Mouse (Mus musculus) CH12.LX (cell line): ENCODE measurements around the gene Med24. TPM values are rescaled to one million over a fixed set of nuclear protein-coding genes. Genes with fewer than 3 reads are reported as not detected.

Experiments
- DNase-seq: peaks from one replicate; pipeline ENCODE4 v3.0.0-alpha.2; 2013; ENCODE audit errors: extremely low read depth
- H3K27ac ChIP-seq: 2 replicates; pipeline ENCODE4 v1.5.1; 2012; ENCODE audit warnings: low read depth, mild to moderate bottlenecking, control low read depth, moderate library complexity; ENCODE audit not compliant: insufficient read depth
- H3K27me3 ChIP-seq: replicated peaks from 2 replicates; pipeline ENCODE3; 2012; ENCODE audit warnings: inconsistent platforms
- H3K36me3 ChIP-seq, 2 experiments: replicated peaks in 1 of 2; 2 replicates each; pipeline versions ENCODE3 to v1.6.1; 2012; ENCODE audit warnings: inconsistent platforms in 1 of 2, low read length in 1 of 2, mild to moderate bottlenecking in 1 of 2, mixed read lengths in 1 of 2, moderate library complexity in 1 of 2; ENCODE audit not compliant: control insufficient read depth in 1 of 2, insufficient read depth in 1 of 2
- H3K4me1 ChIP-seq, 2 experiments: 2 replicates each; pipeline ENCODE4 v1.6.1; 2012; ENCODE audit warnings: inconsistent platforms in 1 of 2, moderate library complexity in 1 of 2; ENCODE audit not compliant: insufficient read depth in 2 of 2, control insufficient read depth in 1 of 2
- H3K4me2 ChIP-seq: 2 replicates; pipeline ENCODE4 v1.6.1; 2012; ENCODE audit warnings: low read depth, mild to moderate bottlenecking, control low read depth; ENCODE audit not compliant: poor library complexity, insufficient read depth, severe bottlenecking
- H3K4me3 ChIP-seq, 3 experiments: fragments of 150-350 bp in 1 of 3; sonication (generic) in 1 of 3; replicated peaks in 1 of 3; 2 replicates each; pipeline versions ENCODE3 to v1.5.1; 2011 to 2012; ENCODE audit warnings: low read depth in 2 of 3, low read length in 2 of 3, mild to moderate bottlenecking in 2 of 3, moderate library complexity in 2 of 3, control low read depth in 1 of 3, improper control_type of control experiment in 1 of 3, inconsistent platforms in 1 of 3, mixed read lengths in 1 of 3; ENCODE audit not compliant: poor library complexity in 1 of 3
- H3K79me2 ChIP-seq: replicated peaks from 2 replicates; pipeline ENCODE4 v1.6.1; 2012; ENCODE audit warnings: mild to moderate bottlenecking, moderate library complexity; ENCODE audit not compliant: control insufficient read depth, poor library complexity, insufficient read depth, severe bottlenecking; ENCODE audit errors: extremely low read depth
- H3K9ac ChIP-seq: 2 replicates; pipeline ENCODE4 v1.6.1; 2012; ENCODE audit warnings: low read depth, mild to moderate bottlenecking, control low read depth, moderate library complexity; ENCODE audit not compliant: insufficient read depth
- H3K9me3 ChIP-seq: replicated peaks from 2 replicates; pipeline ENCODE3; 2012; ENCODE audit warnings: low read length, inconsistent platforms, mixed read lengths
- BHLHE40 ChIP-seq: IDR thresholded peaks from 2 replicates; pipeline ENCODE4 v1.6.1; 2011; ENCODE audit warnings: mild to moderate bottlenecking, low read depth, low read length, improper control_type of control experiment
- CTCF ChIP-seq, 2 experiments: IDR thresholded peaks in 1 of 2; conservative IDR thresholded peaks in 1 of 2; 2 replicates each; pipeline ENCODE4 v1.5.1; 2011 to 2012; ENCODE audit warnings: low read depth in 2 of 2, low read length in 2 of 2, improper control_type of control experiment in 1 of 2, inconsistent platforms in 1 of 2, mild to moderate bottlenecking in 1 of 2, moderate library complexity in 1 of 2
- EP300 ChIP-seq: IDR thresholded peaks from 2 replicates; pipeline ENCODE4 v1.6.1; 2011; ENCODE audit warnings: low read length, improper control_type of control experiment
- ETS1 ChIP-seq: conservative IDR thresholded peaks from 2 replicates; pipeline ENCODE4 v1.6.1; 2012; ENCODE audit warnings: low read depth, mild to moderate bottlenecking, inconsistent platforms, low read length, improper control_type of control experiment, moderate library complexity
- GABPA ChIP-seq: IDR thresholded peaks from 2 replicates; pipeline ENCODE4 v1.6.1; 2012; ENCODE audit warnings: low read depth, low read length, improper control_type of control experiment, inconsistent platforms; ENCODE audit not compliant: insufficient replicate concordance
- IRF4 ChIP-seq: IDR thresholded peaks from 2 replicates; pipeline ENCODE4 v1.6.1; 2014; ENCODE audit warnings: low read depth, mild to moderate bottlenecking, inconsistent platforms, low read length, improper control_type of control experiment
- JUN ChIP-seq: IDR thresholded peaks from 2 replicates; pipeline ENCODE4 v1.6.1; 2011; ENCODE audit warnings: low read depth, mild to moderate bottlenecking, low read length, improper control_type of control experiment, moderate library complexity; ENCODE audit not compliant: insufficient read depth
- JUND ChIP-seq: conservative IDR thresholded peaks from 2 replicates; pipeline ENCODE4 v1.6.1; 2011; ENCODE audit warnings: low read depth, low read length, improper control_type of control experiment
- MAFK ChIP-seq: IDR thresholded peaks from 2 replicates; pipeline ENCODE4 v1.6.1; 2011; ENCODE audit warnings: low read length, improper control_type of control experiment; ENCODE audit not compliant: insufficient replicate concordance
- MAX ChIP-seq: IDR thresholded peaks from 2 replicates; pipeline ENCODE4 v1.6.1; 2011; ENCODE audit warnings: low read length, improper control_type of control experiment
- MEF2A ChIP-seq: IDR thresholded peaks from 2 replicates; pipeline ENCODE4 v1.6.1; 2014; ENCODE audit warnings: low read depth, mild to moderate bottlenecking, inconsistent platforms, low read length, improper control_type of control experiment, borderline replicate concordance
- MXI1 ChIP-seq: IDR thresholded peaks from 2 replicates; pipeline ENCODE4 v1.6.1; 2011; ENCODE audit warnings: mild to moderate bottlenecking, low read depth, low read length, improper control_type of control experiment
- PAX5 ChIP-seq: IDR thresholded peaks from 2 replicates; pipeline ENCODE4 v1.6.1; 2012; ENCODE audit warnings: low read length, inconsistent platforms, mixed read lengths
- TBP ChIP-seq: conservative IDR thresholded peaks from 2 replicates; pipeline ENCODE4 v1.6.1; 2011; ENCODE audit warnings: low read depth, low read length, improper control_type of control experiment
- ZC3H11A ChIP-seq: IDR thresholded peaks from 2 replicates; pipeline ENCODE4 v1.6.1; 2012; ENCODE audit warnings: low read depth, mild to moderate bottlenecking, inconsistent platforms, low read length, improper control_type of control experiment
- ZMIZ1 ChIP-seq: IDR thresholded peaks from 2 replicates; pipeline ENCODE4 v1.6.1; 2012; ENCODE audit warnings: low read depth, mild to moderate bottlenecking, inconsistent platforms, low read length, improper control_type of control experiment
- dilution Hi-C: fragments of 300-500 bp; cut with MboI; formaldehyde crosslinking; loops from 2 replicates; pipeline ENCODE4 v1.14.3; 2020; ENCODE audit warnings: low sequenced_read_pairs; ENCODE audit not compliant: extremely low pct_unique_long_range_greater_than_20kb, extremely low pct_ligation_motif_present
- in situ Hi-C: fragments of 300-500 bp; cut with MboI; formaldehyde crosslinking; loops from 3 replicates; pipeline ENCODE4 v1.14.3; 2019; ENCODE audit warnings: low sequenced_read_pairs, low pct_ligation_motif_present, low pct_unique_long_range_greater_than_20kb, mixed read lengths
- polyA plus RNA-seq: library from polyadenylated mRNA; unstranded; fragments of >175 nt; gene quantifications from 2 replicates; pipeline ENCODE4 v1.2.1, GENCODE M21; 2012; ENCODE audit warnings: low read depth; ENCODE audit not compliant: insufficient read length
- total RNA-seq, 2 experiments: library from RNA; depleted of rRNA; stranded (reverse); fragments of 300-350 nt in 1 of 2; fragments of >200 nt in 1 of 2; gene quantifications; 2 replicates each; pipeline ENCODE4 v1.2.3; 2012 to 2014

The Med24 gene
- total and polyA plus RNA-seq, 3 experiments, result 30.9 to 78.8 (median 48.6) TPM

DNA sequence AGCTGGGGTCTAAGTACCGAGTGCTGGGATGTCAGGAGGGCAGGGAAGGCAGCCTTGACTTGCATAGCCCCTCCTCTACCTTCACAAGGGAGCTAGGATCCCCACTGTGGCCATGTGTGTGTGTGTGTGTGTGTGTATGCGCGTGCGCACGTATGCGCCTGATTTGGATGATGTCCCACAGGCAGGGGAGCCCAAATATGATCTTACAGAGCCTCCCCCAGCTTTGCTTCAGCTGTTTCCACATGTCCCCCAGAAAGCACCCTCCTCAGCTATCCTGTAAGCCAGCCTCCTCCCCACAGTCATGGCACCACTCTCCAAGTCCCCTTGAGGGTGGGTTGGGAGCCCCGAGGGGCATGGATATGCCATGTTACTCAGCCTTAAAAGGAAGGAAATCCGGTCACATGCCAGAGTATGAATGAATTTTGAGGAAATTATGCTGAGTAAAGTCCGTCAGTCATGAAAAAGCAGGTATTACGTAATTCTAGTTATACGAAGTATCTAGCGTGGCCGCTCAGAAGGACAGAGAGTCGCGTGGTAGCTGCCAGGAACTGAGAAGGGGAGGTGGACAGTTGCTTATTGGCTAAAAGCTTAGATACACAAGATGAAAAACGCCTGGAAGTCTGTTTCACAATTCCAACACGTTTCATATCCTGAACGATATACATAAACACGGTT lies 20.8 kb downstream of the Med24 start:
- H3K36me3 ChIP-seq, result peaks cover 80 to 96% of the 10 kb centered on the region in 2 experiments
- no peak overlapping the region for H3K27ac ChIP-seq
- dilution Hi-C loops, result no loop called here
- no peak overlapping the region for H3K9ac ChIP-seq
- H3K79me2 ChIP-seq, result no peaks in the 10 kb centered on the region
- peaks cover 5 to 21% of the 10 kb centered on the region in 2 experiments for H3K4me1 ChIP-seq
- no peak overlapping the region for H3K4me3 ChIP-seq
- H3K4me2 ChIP-seq, result no peak overlapping the region
- no peaks in the 10 kb centered on the region for H3K9me3 ChIP-seq
- no peaks in the 10 kb centered on the region for H3K27me3 ChIP-seq
- no peak for TF ChIP-seq JUND
- no peak for TF ChIP-seq MAFK
- no peak for DNase-seq
- in situ Hi-C loops, result no loop called here

DNA sequence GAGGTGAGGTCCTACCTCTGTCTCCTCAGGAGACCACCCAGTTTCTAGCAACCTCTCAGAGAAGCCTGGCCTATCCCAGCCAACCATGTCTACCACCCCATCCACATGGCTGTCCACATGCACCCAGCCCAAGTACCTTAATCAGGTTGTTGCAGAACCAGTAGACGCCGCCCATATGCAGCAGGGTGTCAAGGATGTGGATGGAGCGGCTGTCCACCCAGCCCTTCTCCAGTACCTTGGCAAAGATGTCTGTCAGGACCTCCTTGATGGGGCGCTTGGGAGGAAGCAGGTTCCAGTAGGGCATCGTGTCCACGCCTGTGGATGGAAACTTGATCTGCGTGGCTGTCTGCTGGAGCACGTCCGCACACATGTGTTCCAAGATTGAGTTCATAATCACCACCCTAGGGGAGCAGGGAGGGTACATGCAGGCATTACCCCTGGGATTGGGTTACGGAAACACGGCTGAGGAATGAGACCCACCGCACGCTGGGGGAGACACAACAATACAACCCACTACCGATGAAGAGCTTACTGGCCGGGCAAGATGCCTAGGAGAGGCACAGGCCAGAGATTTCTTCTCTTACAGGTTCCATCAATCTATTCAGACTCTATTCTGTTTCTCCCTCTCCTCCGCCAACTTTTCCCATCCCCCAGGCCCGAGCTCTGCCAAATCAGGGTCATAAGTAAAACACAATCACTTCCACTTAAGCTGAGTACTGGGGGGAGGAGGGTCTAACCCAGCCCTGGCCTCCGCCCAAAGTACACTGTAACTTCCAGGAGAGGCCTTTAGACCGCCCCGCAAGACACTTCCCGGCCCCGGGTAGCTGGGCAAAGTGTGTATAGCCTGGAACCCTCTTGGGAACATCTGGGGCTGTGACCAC lies 21.6 kb downstream of the Med24 start:
- peaks cover 5 to 21% of the 10 kb centered on the region in 2 experiments for H3K4me1 ChIP-seq
- H3K36me3 ChIP-seq, result peaks cover 75 to 94% of the 10 kb centered on the region in 2 experiments
- no peak overlapping the region for H3K9ac ChIP-seq
- DNase-seq, result no peak
- H3K27me3 ChIP-seq, result no peaks in the 10 kb centered on the region
- dilution Hi-C loops, result no loop called here
- H3K4me3 ChIP-seq, result no peak overlapping the region
- TF ChIP-seq PAX5 (no peak), BHLHE40 (no peak), ZC3H11A (no peak), TBP (no peak), MEF2A (no peak), MXI1 (no peak), CTCF (conservative IDR thresholded peaks at IDR 0.05 in 1 of 2, IDR thresholded peaks at IDR 0.05 in 1 of 2; ENCODE audit: low read depth in 2 of 2, low read length in 2 of 2) (no peak), ETS1 (no peak), MAX (no peak), EP300 (no peak), ZMIZ1 (no peak), GABPA (no peak), MAFK (no peak), JUN (no peak), IRF4 (no peak)
- H3K4me2 ChIP-seq, result no peak overlapping the region
- H3K9me3 ChIP-seq, result no peaks in the 10 kb centered on the region
- no peaks in the 10 kb centered on the region for H3K79me2 ChIP-seq
- in situ Hi-C loops, result no loop called here
- no peak overlapping the region for H3K27ac ChIP-seq
